Mouse (Mus musculus): ENCODE data around the gene Twistnb. TPM values are rescaled to one million over a fixed set of nuclear protein-coding genes. Genes with fewer than 3 reads are reported as not detected.
A peak's percentile ranks its signal among the peaks of the same experiment; 100 is the strongest.

Gene Twistnb
- total RNA-seq (2021): 10 to 100 TPM; 13.5 to 14.8 TPM

DNA sequence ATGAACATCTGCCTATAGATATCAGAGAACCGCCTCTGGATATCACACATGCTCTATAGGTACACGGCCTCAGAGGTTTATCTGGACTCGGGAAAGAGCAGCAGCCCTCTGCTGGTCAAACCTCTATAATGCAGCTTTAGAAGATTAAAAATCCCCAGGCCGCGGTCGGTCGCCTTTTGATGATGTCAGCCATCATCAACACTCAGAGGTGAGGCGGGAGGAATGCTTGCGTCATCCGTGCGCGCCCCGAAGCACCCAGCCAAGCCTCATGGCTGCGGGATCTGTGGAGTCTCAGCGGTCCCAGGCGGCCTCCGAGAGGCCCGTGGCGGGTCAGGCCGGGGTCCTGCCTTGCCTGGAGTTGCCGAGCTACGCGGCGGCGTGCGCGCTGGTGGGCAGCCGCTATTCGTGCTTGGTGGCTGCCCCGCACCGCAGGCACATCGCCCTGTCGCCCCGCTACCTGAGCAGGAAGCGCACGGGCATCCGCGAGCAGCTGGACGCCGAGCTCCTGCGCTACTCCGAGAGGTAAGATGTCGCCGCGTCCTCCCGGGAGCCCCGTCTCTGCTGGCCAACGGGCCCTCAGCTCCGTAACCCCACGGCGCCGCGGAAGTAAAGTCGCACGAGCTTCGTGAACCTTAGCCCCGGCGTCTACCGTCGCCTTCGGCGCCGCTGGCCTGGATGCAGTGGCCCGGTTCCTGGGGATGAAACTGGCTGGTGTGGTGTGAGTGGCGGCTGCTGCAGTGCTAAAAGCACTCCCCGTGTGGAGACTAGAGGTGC, at the start of gene Twistnb:
TSS of gene Twistnb (plus strand) at position 249 of the 774 bp plus-strand sequence.
- peak; percentile 98 for DNase-seq (ENCODE audit: extremely low spot score in 1 of 2, low spot score in 1 of 2)

DNA sequence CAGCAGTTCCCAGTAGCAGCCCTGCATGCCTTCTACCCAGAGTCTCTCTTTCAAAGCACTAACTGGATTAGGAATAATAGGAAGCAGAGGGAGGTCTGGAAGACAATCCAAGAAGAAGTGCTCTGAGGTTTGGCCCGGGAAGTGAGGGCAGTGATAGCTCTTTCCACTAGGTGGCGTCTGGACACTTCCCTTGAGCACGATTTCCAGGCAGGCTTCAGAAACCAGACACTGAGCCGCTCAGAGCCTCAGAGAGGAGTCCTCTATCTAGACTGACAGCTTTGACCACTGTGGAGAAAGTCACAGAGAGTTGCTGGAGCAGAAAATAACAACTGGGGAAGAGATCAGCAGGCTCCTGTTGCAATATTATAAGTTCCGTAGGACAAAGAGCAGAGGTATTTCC, 40.6 kb upstream of the Twistnb start:
- DNase-seq (ENCODE audit: extremely low spot score in 1 of 2, low spot score in 1 of 2): peak; percentile 57 to 71

DNA sequence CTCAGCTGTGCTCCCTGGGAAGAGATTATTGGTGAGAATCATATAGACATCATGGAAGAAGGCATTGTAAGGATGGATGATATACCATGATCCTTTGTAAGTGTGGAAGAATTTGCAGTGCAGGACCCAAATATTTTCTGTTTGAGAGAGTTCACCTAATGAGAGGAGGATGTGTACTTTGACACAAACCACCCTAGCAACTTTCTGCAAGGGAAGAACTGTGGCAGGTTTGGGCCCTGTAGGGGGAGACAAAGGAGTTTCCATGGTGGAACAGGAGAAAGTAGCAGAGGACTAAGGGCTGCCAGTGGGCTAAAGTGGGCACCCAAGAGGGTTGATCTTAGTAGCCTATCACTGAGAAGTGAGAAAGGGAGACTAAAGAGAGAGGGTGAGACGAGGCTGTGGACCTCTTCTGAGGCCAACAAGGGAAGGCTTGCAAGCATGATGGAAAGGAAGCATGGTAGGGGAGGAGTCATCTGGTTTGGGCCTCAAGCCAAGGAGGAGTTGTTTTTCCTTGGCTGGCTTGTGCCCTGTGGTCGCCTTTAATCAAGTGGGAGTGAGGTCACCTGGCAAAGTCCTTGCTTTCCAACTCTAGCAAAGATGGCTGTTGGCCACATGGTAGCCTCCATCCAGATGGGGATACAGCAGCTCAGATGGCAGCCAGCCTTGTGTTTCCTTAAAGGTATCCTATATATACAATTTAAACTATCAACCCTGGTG, 38.4 kb upstream of the Twistnb start:
- DNase-seq (ENCODE audit: extremely low spot score in 1 of 2, low spot score in 1 of 2): no peak

DNA sequence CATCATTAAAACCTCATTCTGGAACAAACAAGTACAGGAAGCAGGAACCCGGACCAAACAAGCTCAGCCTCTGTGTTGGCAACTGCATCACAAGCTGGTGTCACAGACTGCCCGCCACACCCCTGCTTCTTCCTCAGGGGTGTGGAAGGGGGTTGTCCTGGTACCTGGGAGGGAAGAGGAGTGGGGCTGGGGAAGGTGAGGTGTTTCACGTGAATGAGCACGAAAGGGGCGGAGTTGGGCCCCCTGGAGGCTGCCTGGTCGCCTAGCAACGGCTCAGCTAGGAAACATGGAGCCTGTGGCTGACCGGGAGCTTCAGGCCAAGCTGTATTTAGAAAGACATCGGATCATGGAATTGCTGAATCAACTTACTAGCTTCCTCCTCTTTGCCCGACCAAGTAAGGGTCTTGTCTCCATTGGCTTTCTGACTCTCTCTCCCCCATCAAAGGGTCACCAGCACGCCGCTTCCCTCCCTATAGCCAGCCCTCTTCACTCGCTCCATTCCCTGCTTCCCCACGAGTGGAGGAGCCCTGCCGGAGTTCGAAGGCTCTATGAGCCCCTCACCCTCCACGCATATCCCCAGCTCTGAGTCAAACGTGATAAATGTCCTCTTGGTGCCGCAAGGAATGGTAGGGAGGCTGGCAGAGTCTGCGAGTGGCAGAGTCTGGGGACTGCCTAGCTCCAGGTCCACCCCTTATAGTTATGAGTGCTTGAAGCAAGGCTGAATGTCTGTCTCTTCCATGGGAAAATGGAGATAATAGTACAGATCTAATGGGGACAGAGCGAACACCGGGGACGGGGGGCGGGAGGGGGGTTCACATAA, 34.4 kb upstream of the Twistnb start, which contains the start of gene Efcab10:
TSS of gene Efcab10 (plus strand) at position 51 of the 820 bp plus-strand sequence.
- peak; percentile 38 to 48 for DNase-seq (ENCODE audit: extremely low spot score in 1 of 2, low spot score in 1 of 2)

DNA sequence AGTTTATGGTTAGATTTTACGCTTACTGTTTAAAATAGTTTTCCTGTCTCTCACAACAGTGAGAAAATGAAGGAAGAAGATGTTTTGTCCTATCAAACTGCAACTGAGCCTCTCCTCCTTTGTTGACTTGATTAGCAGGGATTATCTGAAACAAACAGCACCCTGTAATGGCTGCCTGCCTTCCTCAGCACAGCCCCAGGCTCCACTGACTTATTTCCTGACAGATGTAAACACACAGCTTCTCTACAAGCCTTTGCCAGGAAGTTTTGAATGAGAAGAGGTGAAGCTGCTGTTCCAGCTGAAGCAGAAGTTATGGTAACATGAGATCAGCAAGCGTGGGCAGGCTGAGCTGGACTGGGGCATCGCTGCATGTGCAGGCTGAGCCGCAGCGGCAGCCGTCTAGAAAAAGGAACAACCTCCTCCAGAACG, 26.2 kb upstream of the Twistnb start:
- no peak for DNase-seq (ENCODE audit: extremely low spot score in 1 of 2, low spot score in 1 of 2)

DNA sequence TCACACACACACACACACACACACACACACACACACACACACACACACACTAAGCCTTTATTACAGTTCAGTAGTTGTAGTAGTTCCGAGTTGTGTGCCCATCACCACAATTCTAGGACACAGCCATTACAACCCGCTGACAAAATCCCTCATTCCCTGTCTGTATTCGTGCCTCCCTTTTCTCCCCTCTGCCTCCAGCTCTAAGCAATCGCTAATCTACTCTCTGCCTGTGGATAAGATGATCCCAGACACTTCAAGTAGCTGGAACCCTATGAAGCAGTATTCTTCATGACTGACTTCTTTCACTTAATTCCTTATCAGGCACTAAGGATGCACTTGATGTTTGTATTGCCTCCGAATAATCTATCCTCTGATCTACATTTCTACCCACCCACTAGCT, 24.4 kb upstream of the Twistnb start:
- no peak for DNase-seq (ENCODE audit: extremely low spot score in 1 of 2, low spot score in 1 of 2)

GRCm38 (mm10) chr12:33405398-33406026, 23.9 kb upstream of the Twistnb start:
- no peak for DNase-seq (ENCODE audit: extremely low spot score in 1 of 2, low spot score in 1 of 2)

DNA sequence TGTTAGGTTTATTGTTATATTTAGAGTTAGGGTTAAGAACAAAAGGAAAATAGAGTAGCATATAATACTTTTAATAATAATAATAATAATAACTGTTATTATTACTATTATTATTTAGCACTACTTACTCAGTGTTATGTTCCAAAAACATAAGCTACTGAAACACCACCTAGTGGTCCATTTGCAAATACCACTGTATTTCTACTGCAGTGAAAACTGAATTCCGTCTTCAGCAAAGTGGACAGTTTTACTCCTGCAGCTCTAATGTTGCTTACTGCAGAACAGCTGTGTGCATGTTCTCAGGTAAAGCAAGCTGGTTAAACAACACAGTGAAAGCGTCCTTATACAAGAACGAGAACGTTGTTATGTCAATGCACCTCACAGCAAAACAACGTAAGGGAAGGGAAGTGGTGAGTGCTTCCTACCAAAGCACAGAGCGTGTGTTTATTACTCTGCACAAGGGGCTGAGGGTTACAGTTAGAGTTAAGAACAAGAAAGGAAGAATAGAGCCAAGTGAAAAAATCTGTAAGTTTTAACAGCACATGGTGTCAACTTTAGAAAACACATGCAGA, 17.8 kb upstream of the Twistnb start:
- no peak for DNase-seq (ENCODE audit: extremely low spot score in 1 of 2, low spot score in 1 of 2)

- peak; percentile 36 to 63 for DNase-seq (ENCODE audit: extremely low spot score in 1 of 2, low spot score in 1 of 2)
These were observed 5.1 kb upstream of the Twistnb start for GRCm38 (mm10) chr12:33424329-33424728.

GRCm38 (mm10) chr12:33427293-33427692, 2.1 kb upstream of the Twistnb start:
- DNase-seq (ENCODE audit: extremely low spot score in 1 of 2, low spot score in 1 of 2): no peak

DNA sequence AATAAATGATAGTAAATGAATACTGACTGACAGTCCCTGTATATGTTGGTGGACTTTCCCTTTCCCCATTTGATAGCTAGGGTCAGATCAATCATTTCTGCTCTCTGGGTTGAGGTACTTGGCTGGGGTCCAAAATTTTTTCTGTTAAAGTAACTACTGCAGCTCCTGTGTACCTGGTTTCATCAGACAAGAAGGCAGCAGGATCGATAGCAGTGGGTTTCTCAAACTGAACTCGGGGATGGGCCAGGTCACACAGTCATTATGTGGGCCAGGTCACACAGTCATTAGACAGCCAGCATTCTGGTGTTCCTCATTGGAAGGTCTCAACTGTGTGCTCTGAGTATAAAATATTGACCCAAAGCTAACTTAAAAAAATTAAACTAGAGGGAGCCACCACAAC, 1.7 kb upstream of the Twistnb start:
- DNase-seq (ENCODE audit: extremely low spot score in 1 of 2, low spot score in 1 of 2): no peak

GRCm38 (mm10) chr12:33433812-33434211, 4.4 kb downstream of the Twistnb start:
- DNase-seq (ENCODE audit: extremely low spot score in 1 of 2, low spot score in 1 of 2): no peak

DNA sequence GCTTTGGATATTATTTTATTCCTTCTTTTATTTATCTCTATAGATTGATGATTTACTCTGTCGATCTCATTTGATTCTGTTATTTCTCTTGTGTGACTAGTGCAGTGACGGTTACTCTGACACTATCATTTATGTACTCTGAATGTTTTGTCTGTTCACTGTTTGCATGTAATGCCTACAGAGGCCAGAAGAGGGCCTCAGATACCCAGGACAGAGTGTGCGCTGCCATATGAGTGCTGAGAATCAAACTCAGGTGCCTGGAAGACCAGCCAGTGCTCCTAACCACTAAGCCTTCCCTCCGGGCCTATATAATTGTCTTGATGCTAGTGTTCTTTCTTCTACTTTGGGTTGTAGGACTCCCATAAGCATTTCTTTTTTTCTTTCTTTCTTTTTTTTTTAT, 5.3 kb downstream of the Twistnb start:
- DNase-seq (ENCODE audit: extremely low spot score in 1 of 2, low spot score in 1 of 2): no peak

DNA sequence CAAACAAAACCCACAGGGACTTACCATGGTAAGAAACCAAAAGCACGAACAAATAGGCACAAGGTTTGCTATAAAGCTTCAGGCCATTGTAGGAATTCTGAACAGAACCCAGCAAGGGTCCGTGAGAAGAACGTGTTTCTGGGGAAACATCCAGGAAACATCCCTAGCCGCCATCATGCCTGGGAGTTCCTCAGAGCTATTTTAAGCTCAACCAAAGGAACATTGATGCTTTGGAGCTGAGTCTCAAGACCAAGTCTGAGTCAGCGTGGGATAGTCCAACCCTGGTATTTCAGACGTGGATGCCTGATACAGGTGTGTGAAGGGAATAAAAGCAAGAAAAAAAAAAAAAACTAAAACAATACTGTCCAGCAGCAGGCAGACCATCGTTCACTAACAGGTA, 26.0 kb downstream of the Twistnb start:
- DNase-seq (ENCODE audit: extremely low spot score in 1 of 2, low spot score in 1 of 2): no peak

- DNase-seq (ENCODE audit: extremely low spot score in 1 of 2, low spot score in 1 of 2): no peak
These were observed 26.8 kb downstream of the Twistnb start for GRCm38 (mm10) chr12:33456242-33456641.

DNA sequence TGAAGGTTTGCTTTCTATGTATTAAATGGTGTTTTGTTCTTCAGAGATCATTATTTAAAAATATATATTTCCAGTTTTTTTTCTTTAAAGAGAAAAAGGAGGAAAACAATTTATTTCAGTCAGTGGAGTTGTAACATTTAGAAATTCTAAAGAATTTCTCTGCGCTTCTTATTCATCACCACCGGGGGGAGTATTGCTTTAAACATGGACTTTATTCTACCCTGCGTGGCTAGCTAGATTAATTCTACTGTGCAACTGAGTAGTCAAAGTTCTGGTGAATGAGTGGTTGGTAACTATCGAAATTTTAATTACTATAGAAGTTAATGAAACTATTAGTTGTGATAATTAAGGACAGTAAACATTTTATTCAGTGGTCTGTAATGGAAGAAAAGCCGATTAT, 51.5 kb downstream of the Twistnb start:
- no peak for DNase-seq (ENCODE audit: extremely low spot score in 1 of 2, low spot score in 1 of 2)

DNA sequence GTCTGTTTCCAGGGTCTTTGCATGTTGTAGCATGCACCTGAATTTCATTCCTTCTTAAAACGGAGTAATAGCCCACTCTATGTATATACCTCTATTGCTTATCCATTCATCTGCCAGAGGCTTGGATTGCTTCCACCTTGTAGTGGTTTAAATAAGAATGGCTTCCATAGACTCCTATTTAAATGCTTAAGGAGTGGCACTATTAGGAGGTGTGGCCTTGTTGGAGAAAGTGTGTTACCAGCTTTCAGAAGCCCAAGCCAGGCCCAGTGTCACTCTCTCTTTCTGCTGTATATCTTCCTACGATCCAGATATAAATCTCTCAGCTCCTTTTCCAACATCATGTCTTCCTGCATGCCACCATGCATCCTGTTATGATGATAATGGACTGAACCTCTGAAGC, 53.5 kb downstream of the Twistnb start:
- no peak for DNase-seq (ENCODE audit: extremely low spot score in 1 of 2, low spot score in 1 of 2)
